Mouse (Mus musculus): ENCODE data around the gene Fars2.

DNA sequence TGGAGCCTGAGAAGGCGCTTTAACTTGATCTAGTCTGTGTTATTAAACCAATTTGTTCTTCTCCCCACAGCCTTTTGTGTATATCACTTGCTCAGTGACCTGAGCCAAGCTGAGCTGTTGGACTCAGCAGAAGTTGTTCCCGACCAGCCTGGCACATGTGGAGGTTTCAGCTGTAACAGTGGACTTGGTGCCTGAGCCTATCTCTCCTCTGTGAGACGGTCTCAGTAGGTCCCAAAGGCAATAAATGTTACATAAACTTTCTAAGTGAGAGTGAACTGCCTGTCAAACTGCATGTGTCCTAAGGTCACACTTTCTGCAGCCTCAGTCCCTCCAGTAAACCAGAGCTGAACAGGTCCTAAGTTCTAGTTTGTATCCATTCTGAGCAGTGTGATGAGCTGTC, 185.6 kb downstream of the Fars2 start:
- TF ChIP-seq CTCF (IDR thresholded peaks at IDR 0.05; ENCODE audit: control insufficient read depth, insufficient read depth, insufficient replicate concordance, low read depth, low read length) (no peak), POLR2A (IDR thresholded peaks at IDR 0.05; ENCODE audit: control insufficient read depth, low read depth, low read length) (no peak)

All from testis, adult 2 months (tissue).